Mouse (Mus musculus) cerebellum, adult 2 months (tissue): ENCODE results near the gene Fam135a. TPM values are rescaled to one million over a fixed set of nuclear protein-coding genes. Genes with fewer than 3 reads are reported as not detected.
A peak's percentile ranks its signal among the peaks of the same experiment; 100 is the strongest.
"Not testable (repeated sequence)": the region's sequence is repeated elsewhere in the genome, so short reads cannot be mapped to it uniquely, and the experiment has no call there.

Experiments
- DNase-seq, 2 experiments: peaks; one replicate each; pipeline ENCODE4 v3.0.0; 2021
- H3K27ac ChIP-seq: fragments of 200-500 bp; 2 replicates; pipeline ENCODE4 v1.5.1; 2012; ENCODE audit warnings: low read length, control low read depth, inconsistent platforms; ENCODE audit not compliant: insufficient read depth
- H3K27me3 ChIP-seq: fragments of 200-500 bp; 2 replicates; pipeline ENCODE4 v1.6.1; 2012; ENCODE audit warnings: inconsistent platforms, mild to moderate bottlenecking, low read length, moderate library complexity; ENCODE audit not compliant: control insufficient read depth, insufficient read depth
- H3K4me1 ChIP-seq: fragments of 200-500 bp; 2 replicates; pipeline ENCODE4 v1.6.1; 2011; ENCODE audit warnings: low read length; ENCODE audit not compliant: control insufficient read depth, insufficient read depth
- H3K4me3 ChIP-seq: fragments of 200-500 bp; replicated peaks from 2 replicates; pipeline ENCODE3; 2011; ENCODE audit warnings: mild to moderate bottlenecking, low read depth, low read length, control low read depth; ENCODE audit not compliant: insufficient read depth
- CTCF ChIP-seq: fragments of 200-500 bp; IDR thresholded peaks from 2 replicates; pipeline ENCODE4 v1.5.1; 2011; ENCODE audit warnings: low read depth, mild to moderate bottlenecking, control low read depth, low read length, moderate library complexity, borderline replicate concordance; ENCODE audit not compliant: insufficient read depth
- POLR2A ChIP-seq: fragments of 200-500 bp; IDR thresholded peaks from 2 replicates; pipeline ENCODE4 v1.6.1; 2011; ENCODE audit warnings: low read length, control low read depth, borderline replicate concordance; ENCODE audit not compliant: insufficient read depth
- WGBS: fragments of 180-500 bp; shearing (Covaris S2); methylation state at CpG from one replicate; pipeline ENCODE4 v1.1.7; 2018; 5-methylcytosine and 5-hydroxymethylcytosine counted together
- polyA plus RNA-seq: library from polyadenylated mRNA; depleted of rRNA; stranded (reverse); fragments of >200 nt; gene quantifications from 2 replicates; pipeline ENCODE4 v1.2.3, GENCODE M21; 2012

The Fam135a gene
- polyA plus RNA-seq, 1 experiment, result 38.6 TPM

DNA sequence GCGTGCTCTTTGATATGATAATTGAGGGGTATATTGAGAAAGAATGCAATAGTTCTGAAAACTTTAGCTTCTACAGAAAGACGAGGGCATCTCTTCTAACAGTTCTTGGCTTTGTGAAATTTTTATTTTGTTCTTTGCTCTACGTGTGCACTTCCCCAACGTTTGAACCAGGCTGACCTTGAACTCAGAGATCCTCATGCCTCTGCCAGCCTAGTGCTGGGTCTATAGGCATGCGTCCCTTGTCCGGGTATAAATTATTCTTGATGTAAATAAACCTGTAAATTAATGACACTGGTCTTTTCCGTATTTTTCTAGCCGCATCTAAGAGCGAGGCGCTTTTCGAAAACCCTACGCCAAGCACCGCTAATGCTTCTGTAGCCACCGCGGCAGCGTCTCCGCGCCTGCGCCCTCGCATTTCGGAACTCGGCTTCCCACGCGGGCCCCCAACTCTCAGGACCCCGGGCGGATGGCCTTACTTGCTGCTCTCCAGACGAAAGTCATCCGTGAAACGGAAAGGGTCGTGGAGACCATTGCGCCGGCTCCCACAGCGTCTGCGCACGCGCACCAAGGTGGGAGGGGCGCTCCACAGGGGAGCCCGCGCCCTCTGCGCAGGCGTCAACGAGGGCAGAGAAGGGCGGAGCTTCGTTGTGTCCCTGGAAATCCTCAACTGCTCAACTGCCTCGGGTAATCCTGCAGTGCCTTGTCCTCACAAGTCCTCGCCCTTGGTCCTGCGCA is 94.9 kb downstream of the Fam135a start, which contains the start of gene Sdhaf4:
TSS of gene Sdhaf4 (minus strand) at position 587 of the 735 bp plus-strand sequence.
- TF ChIP-seq CTCF, result no peak
- TF ChIP-seq POLR2A, result peak; percentile 93; the same call in 1 of the 2 replicates
- no peaks in the 10 kb centered on the region for H3K4me1 ChIP-seq
- H3K4me3 ChIP-seq, result peak within 1 kb of the TSS; percentile 61
- DNase-seq, result peak; percentile 88 to 94
- no peaks in the 10 kb centered on the region for H3K27me3 ChIP-seq
- H3K27ac ChIP-seq, result peak within 1 kb of the TSS; percentile 49
- 2% methylated on average over 47 of the region's 47 CpGs for WGBS

- WGBS, result 97% methylated on average over 5 of the region's 5 CpGs
- TF ChIP-seq CTCF, result no peak
- Histone ChIP-seq H3K4me3 (no peak overlapping the region), H3K4me1 (no peaks in the 10 kb centered on the region), H3K27me3 (no peaks in the 10 kb centered on the region), H3K27ac (no peak overlapping the region)
- no peak for DNase-seq
These were observed 100.8 kb downstream of the Fam135a start for GRCm38 (mm10) chr1:23999318-23999717.

GRCm38 (mm10) chr1:23998866-23999265 is 101.3 kb downstream of the Fam135a start:
- Histone ChIP-seq H3K27ac (no peak overlapping the region), H3K4me1 (no peaks in the 10 kb centered on the region), H3K4me3 (no peak overlapping the region), H3K27me3 (no peaks in the 10 kb centered on the region)
- no peak for DNase-seq
- 98% methylated on average over 7 of the region's 7 CpGs for WGBS
- no peak for TF ChIP-seq POLR2A

DNA sequence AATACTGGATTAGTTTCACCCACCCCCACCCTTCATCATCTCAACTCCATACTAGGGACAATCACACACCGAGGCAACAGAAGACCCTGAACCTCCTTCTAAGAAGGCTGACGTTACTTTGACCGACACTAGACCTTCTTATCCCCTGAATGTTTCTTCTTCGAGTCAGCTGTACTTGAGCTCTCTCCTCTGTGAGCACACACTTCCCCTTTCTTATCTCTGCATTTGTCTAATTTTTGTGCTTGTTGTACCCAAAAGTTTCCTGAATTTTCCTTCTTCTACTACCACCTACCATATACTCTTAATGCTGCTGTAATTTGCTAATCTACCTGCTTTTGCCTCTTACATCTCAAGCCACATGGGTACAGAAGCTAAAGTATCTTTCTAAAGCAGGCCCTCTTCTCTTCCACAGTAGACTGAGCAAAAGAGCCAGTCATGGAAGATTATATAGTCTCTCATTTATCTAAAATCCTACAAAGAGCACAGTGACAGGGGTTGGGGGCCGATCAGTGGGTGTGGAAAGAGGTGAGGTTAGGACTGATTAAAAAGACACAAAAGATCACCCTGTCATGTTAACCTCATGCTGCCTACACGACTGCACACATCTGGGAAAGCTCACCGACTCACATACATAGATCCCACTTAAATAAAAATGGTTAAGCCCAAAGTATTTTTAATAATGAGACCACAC is 101.9 kb downstream of the Fam135a start:
- Histone ChIP-seq H3K27ac (no peak overlapping the region), H3K27me3 (no peaks in the 10 kb centered on the region), H3K4me1 (no peaks in the 10 kb centered on the region), H3K4me3 (no peak overlapping the region)
- WGBS, result 94% methylated on average over 7 of the region's 7 CpGs
- DNase-seq, result no peak
- no peak for TF ChIP-seq CTCF
- TF ChIP-seq POLR2A, result no peak

DNA sequence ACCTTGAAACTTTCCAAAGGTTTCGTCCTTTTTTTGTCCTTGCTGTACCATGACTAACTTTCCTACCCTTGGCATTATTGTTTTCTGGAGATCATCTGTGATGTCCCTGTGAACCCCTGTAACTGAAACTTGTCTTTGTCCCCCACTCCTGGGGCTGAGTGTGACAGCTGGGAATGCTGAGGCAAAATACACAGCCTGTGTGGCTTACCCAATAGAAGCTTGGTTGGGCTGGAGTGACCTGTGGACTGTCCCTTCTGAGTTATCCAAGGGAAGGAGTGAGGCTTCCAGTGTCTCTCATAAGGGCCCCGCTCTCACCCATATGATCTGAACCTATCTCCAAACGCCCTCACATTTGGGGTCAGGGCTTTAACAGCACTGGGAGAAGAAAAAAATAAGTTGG is 102.6 kb downstream of the Fam135a start:
- Histone ChIP-seq H3K27ac (no peak overlapping the region), H3K4me1 (no peaks in the 10 kb centered on the region), H3K27me3 (no peaks in the 10 kb centered on the region), H3K4me3 (no peak overlapping the region)
- DNase-seq, result no peak
- 83% methylated on average over 3 of the region's 3 CpGs for WGBS
- no peak for TF ChIP-seq POLR2A
- no peak for TF ChIP-seq CTCF

DNA sequence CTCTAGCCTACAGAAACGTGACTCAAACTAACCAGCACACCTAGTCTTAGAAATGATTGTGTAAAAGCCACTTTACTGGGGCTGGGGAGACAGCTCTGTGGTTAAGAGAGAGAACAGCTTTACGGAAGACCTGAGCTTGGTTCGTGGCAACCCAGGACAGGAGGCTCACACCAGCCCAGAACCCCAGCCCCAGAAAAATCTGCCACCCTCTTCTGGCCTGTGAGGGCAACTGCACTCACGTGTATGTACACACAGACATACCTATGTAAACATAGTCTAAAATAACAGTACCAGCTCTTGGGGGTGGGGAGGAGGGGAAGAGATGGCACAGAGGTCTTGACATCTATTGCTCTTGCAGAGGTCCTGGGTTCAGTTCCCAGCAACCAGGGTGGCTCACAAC is 104.7 kb downstream of the Fam135a start:
- no peaks in the 10 kb centered on the region for H3K4me1 ChIP-seq
- 94% methylated on average over 4 of the region's 4 CpGs for WGBS
- DNase-seq, result no peak
- TF ChIP-seq POLR2A (no peak), CTCF (no peak)
- H3K27me3 ChIP-seq, result no peaks in the 10 kb centered on the region
- H3K27ac ChIP-seq, result no peak overlapping the region
- no peak overlapping the region for H3K4me3 ChIP-seq

- H3K4me1 ChIP-seq, result no peaks in the 10 kb centered on the region
- H3K4me3 ChIP-seq, result no peak overlapping the region
- DNase-seq, result no peak
- no peak overlapping the region for H3K27ac ChIP-seq
- 88% methylated on average over 3 of the region's 3 CpGs for whole genome bisulfite sequencing
- TF ChIP-seq POLR2A, result no peak
- no peak for TF ChIP-seq CTCF
- H3K27me3 ChIP-seq, result no peaks in the 10 kb centered on the region
These were observed 117.0 kb downstream of the Fam135a start for GRCm38 (mm10) chr1:23983118-23983517.

GRCm38 (mm10) chr1:23978281-23978680 is 121.9 kb downstream of the Fam135a start:
- H3K27ac ChIP-seq, result no peak overlapping the region
- no peak for DNase-seq

DNA sequence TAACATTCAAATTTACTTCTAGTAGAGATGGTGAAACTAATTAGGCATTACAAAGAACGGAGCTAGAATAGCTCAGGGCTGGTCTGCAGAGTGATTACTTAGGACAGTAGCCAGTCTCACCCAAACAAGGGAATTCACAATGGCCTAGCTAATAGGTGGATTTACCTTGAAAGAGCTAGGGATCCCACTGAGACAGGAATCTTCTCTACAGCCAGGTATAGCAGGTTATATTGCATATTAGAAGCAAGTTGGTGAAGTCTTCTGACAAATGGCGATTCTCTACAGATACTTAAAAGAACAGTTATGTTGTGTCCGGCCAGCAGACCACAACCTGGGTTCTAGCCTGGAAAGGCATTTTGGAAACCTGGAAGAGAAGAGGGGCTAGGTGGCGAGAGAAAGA is 129.0 kb downstream of the Fam135a start:
- not testable (repeated sequence) for H3K27ac ChIP-seq, H3K27me3 ChIP-seq, DNase-seq, H3K4me1 ChIP-seq, H3K4me3 ChIP-seq
- 92% methylated on average over 4 of the region's 4 CpGs for WGBS

More at GRCm38 (mm10) chr1:23978281-23978680, 121.9 kb downstream of the Fam135a start:
- no peak for TF ChIP-seq CTCF
- TF ChIP-seq POLR2A, result no peak
- no peak overlapping the region for H3K4me3 ChIP-seq
- no peaks in the 10 kb centered on the region for H3K4me1 ChIP-seq
- 57% methylated on average over 6 of the region's 6 CpGs for WGBS
- no peaks in the 10 kb centered on the region for H3K27me3 ChIP-seq
